Mouse (Mus musculus): ENCODE data around the gene Fgfr2.

DNA sequence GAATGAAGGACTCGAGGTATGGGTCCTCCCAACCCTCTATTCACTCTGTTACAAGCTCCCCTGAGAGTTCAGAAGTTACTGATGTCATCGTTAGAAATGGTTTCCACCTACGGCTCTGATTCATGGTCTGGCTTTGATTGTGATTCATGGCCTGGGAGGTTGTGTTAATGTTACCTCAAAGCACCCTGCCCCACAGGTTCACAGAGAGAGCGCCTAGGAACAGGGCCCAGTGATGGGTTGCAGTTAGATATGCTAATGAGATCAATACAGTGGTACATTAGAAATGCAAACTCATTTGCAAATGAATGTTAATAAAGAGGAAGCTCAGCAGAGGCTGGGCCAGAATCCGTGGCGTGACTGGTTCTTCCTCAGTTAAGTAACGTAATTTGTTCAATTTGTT lies 1467.1 kb downstream of the Fgfr2 start:
- no peak for TF ChIP-seq CTCF (IDR thresholded peaks at IDR 0.05; ENCODE audit: control insufficient read depth, insufficient read depth, insufficient replicate concordance, low read depth, low read length)
- no peak for TF ChIP-seq POLR2A (IDR thresholded peaks at IDR 0.05; ENCODE audit: control insufficient read depth, low read depth, low read length)
